ENCODE assay signal across 22 mouse cellular contexts in the genomic region with DNA sequence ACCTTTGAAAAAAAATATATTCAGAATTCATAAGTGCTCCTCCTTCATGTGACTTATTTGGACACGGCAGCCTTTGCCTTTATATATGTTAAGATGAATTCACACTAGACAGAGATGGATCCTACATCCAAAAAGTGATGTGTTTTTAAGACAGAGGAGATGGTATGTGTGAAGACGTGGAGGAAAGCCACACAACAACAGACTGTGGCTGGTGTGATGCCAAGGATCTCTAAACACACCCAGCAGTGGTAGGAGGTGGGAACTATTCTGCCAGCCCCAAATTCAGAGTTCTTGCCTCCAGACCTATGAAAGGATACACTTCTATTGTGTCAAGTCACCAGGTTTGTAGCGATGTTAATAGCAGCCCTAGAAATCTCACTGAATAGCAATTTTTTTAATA.
"Had no signal": no experiment of that assay in that cellular context is flagged by ENCODE, and none has a peak within 500 bp of the region (broad histone marks: within the 10 kb centered on the region; RNA-seq: fewer than 3 reads in every experiment).

No protein-coding gene starts in this region.

- H3K4me1 ChIP-seq: liver, embryonic 12.5 days; liver, embryonic 15.5 days had no signal

- H3K4me2 ChIP-seq: kidney, embryonic 15.5 days; limb, embryonic 13.5 days; liver, embryonic 12.5 days; liver, embryonic 15.5 days; lung, embryonic 15.5 days; midbrain, embryonic 13.5 days had no signal

- H3K27me3 ChIP-seq: kidney, embryonic 15.5 days; limb, embryonic 13.5 days; liver, embryonic 12.5 days; liver, embryonic 15.5 days; lung, embryonic 15.5 days; megakaryocyte, embryonic 14.5 days; midbrain, embryonic 13.5 days had no signal

- H3K4me3 ChIP-seq: kidney, embryonic 15.5 days; limb, embryonic 10.5 days; limb, embryonic 13.5 days; liver, embryonic 12.5 days; liver, embryonic 15.5 days; lung, embryonic 15.5 days; megakaryocyte, embryonic 14.5 days; midbrain, embryonic 10.5 days; midbrain, embryonic 13.5 days; myocyte had no signal

- H3K27ac ChIP-seq: kidney, embryonic 15.5 days; limb, embryonic 10.5 days; limb, embryonic 13.5 days; liver, embryonic 12.5 days; liver, embryonic 15.5 days; lung, embryonic 15.5 days; midbrain, embryonic 10.5 days; midbrain, embryonic 13.5 days; stomach, postnatal 0 days had no signal

- ATAC-seq: liver, embryonic 12.5 days; midbrain, embryonic 13.5 days; midbrain, embryonic 16.5 days had no signal

- DNase-seq: kidney, adult 11 months; kidney, adult 8-10 months; kidney, postnatal 10 days; kidney, postnatal 36 days; liver; lung, adult 18-20 months; lung, postnatal 10 days; lung, postnatal 36 days; right cerebral cortex, postnatal 4 days; thymus, postnatal 25 days had no signal

- H3K9me3 ChIP-seq: kidney, embryonic 15.5 days; limb, embryonic 10.5 days; limb, embryonic 13.5 days; liver, embryonic 12.5 days; liver, embryonic 15.5 days; lung, embryonic 15.5 days; megakaryocyte, embryonic 14.5 days; midbrain, embryonic 10.5 days; midbrain, embryonic 13.5 days had no signal

- H3K9ac ChIP-seq: kidney, embryonic 15.5 days; limb, embryonic 13.5 days; liver, embryonic 12.5 days; liver, embryonic 15.5 days; lung, embryonic 15.5 days; midbrain, embryonic 13.5 days had no signal
